Mouse (Mus musculus): ENCODE results near the gene Zc3h13. TPM values are rescaled to one million over a fixed set of nuclear protein-coding genes. Genes with fewer than 3 reads are reported as not detected.

Zc3h13 gene
- total RNA-seq, 2 experiments from 2014 or later, result 52.1 to 55.3 TPM

Small RNA genes within 50 kb of the gene (microRNA-seq; reads per million reads assigned to microRNA genes)
- gene Gm44482, result 0 reads per million in 2 experiments

Other genes with a start within 250 kb of the Zc3h13 start
- under 1 TPM in 1 of 2 experiments, not detected in 1; 0.18 TPM for gene Lrrc63, start 153.5 kb upstream of the Zc3h13 start, total RNA-seq (2021)
- gene Lcp1, start 153.3 kb upstream of the Zc3h13 start, total RNA-seq (2021), result 1 to 10 TPM; 8.5 to 8.7 TPM
- not detected for gene Cpb2, start 42.1 kb upstream of the Zc3h13 start, total RNA-seq (2021)
- gene Siah3, start 171.6 kb downstream of the Zc3h13 start, total RNA-seq (2021), result 10 to 100 TPM; 11.4 to 12.5 TPM